Comparison of ENCODE assay signal across 22 mouse cellular contexts in the genomic region with DNA sequence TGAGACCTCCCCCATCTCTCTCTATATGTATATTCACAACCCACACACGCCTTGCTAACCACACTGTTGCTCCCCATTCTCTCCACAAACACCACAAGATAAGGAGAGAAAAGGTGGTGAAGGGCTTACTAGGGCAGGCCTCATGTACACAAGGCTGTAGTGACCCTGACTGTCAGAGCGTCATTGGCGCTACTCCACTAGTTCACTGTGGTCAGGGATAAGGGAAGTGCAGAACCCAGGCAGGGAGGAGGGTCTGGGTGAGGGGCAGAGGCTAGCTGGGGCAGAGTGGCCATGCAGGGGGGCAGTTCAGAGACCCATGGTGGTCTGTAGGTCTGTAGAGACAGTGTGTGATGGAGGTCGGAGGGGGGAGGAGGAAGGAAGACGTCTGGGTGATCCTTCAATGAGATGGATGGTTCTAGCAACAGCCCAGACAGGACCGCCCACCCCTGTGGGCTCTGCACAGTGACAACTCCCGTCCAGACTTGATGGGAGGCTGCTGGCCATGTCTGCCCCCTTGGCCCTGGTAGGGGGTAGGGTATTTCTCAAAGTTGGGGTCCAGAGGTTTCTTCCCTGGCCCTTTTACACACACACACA.
A peak's percentile ranks its signal among the peaks of the same experiment; 100 is the strongest.
DNase-seq lines count a peak whose midpoint lies in the region; ATAC-seq and TF ChIP-seq lines count a peak whose summit lies in the region.
"Had no signal": no experiment of that assay in that cellular context is flagged by ENCODE, and none has a peak within 500 bp of the region (broad histone marks: within the 10 kb centered on the region; RNA-seq: fewer than 3 reads in every experiment).

No protein-coding gene starts in this region.

- TF ChIP-seq POLR2A in heart, adult 2 months (IDR thresholded peaks at IDR 0.05; ENCODE audit: insufficient read depth, low read depth, low read length), result no peak

- intact Hi-C loops in heart, adult 2 months (cut with DNase I), result no loop called here

- no peak overlapping the region for H3K9ac ChIP-seq in heart, embryonic 11.5 days (ENCODE audit: low read depth, low read length)
- H3K9ac ChIP-seq in heart, adult 2 months (ENCODE audit: low read depth, low read length), result no peak overlapping the region
- H3K9ac ChIP-seq: forebrain, embryonic 13.5 days; intestine, embryonic 15.5 days; liver, embryonic 15.5 days; lung, embryonic 15.5 days had no signal

- no peak overlapping the region for H3K4me2 ChIP-seq in heart, embryonic 11.5 days
- H3K4me2 ChIP-seq: forebrain, embryonic 13.5 days; intestine, embryonic 15.5 days; liver, embryonic 15.5 days; lung, embryonic 15.5 days had no signal

- peak; percentile 70 for DNase-seq in adrenal gland, adult 2 months
- no peak for DNase-seq in adrenal gland, adult 18-20 months (ENCODE audit: low spot score in 2 of 2)
- peak; percentile 81 for DNase-seq in heart, adult 11 months
- DNase-seq in heart, adult 2 months, result no peak
- DNase-seq: cerebellum, adult 18-20 months; cerebellum, postnatal 10 days; gastrocnemius, postnatal 25 days; heart, postnatal 14 days; kidney, adult 2 months; liver; midbrain, embryonic 14.5 days; spleen, adult 18-20 months; thymus, postnatal 14 days had no signal

- ATAC-seq in heart, embryonic 11.5 days (replicated peaks; ENCODE audit: insufficient number of reproducible peaks, low FRiP score, low TSS enrichment), result no peak
- ATAC-seq in megakaryocyte, adult 5-6 weeks (ENCODE audit: poor library complexity, severe bottlenecking), result no peak
- ATAC-seq: forebrain, embryonic 13.5 days; hindbrain, postnatal 0 days; intestine, embryonic 15.5 days had no signal

- TF ChIP-seq EP300 in heart, adult 2 months (IDR thresholded peaks at IDR 0.05; ENCODE audit: insufficient read depth, low read depth, low read length), result no peak

- H3K4me1 ChIP-seq in heart, embryonic 11.5 days (ENCODE audit: control insufficient read depth, insufficient read depth, low read length), result peaks cover 13% of the 10 kb centered on the region
- peaks cover 21% of the 10 kb centered on the region for H3K4me1 ChIP-seq in megakaryocyte, embryonic 14.5 days
- H3K4me1 ChIP-seq in heart, adult 2 months (ENCODE audit: control insufficient read depth, insufficient read depth, low read length), result no peaks in the 10 kb centered on the region
- H3K4me1 ChIP-seq: liver, embryonic 15.5 days had no signal

- no peak overlapping the region for H3K4me3 ChIP-seq in heart, embryonic 11.5 days (ENCODE audit: low read depth, low read length)
- peak overlapping the region; percentile 33 for H3K4me3 ChIP-seq in megakaryocyte, embryonic 14.5 days (replicated peaks)
- H3K4me3 ChIP-seq in heart, adult 2 months, result no peak overlapping the region
- H3K4me3 ChIP-seq: forebrain, embryonic 13.5 days; intestine, embryonic 15.5 days; liver, embryonic 15.5 days; lung, embryonic 15.5 days had no signal

- no peaks in the 10 kb centered on the region for H3K9me3 ChIP-seq in heart, embryonic 11.5 days (replicated peaks; ENCODE audit: control insufficient read depth, low read length)
- H3K9me3 ChIP-seq in megakaryocyte, embryonic 14.5 days, result no peaks in the 10 kb centered on the region
- H3K9me3 ChIP-seq: forebrain, embryonic 13.5 days; G1E; intestine, embryonic 15.5 days; liver, embryonic 15.5 days; lung, embryonic 15.5 days had no signal

- H3K79me2 ChIP-seq in heart, adult 2 months (replicated peaks; ENCODE audit: control insufficient read depth, insufficient read depth, low read length), result no peaks in the 10 kb centered on the region

- H3K27me3 ChIP-seq in heart, embryonic 11.5 days (ENCODE audit: control insufficient read depth, insufficient read depth, low read length), result peaks cover 38% of the 10 kb centered on the region
- peaks cover 89% of the 10 kb centered on the region for H3K27me3 ChIP-seq in megakaryocyte, embryonic 14.5 days (replicated peaks)
- no peaks in the 10 kb centered on the region for H3K27me3 ChIP-seq in heart, adult 2 months (ENCODE audit: control insufficient read depth, insufficient read depth, low read length)

- TF ChIP-seq CTCF in heart, adult 2 months (IDR thresholded peaks at IDR 0.05), result no peak

- 32% methylated on average over 7 of the region's 7 CpGs for WGBS in heart, embryonic 11.5 days (ENCODE audit: insufficient replicate concordance)
- WGBS in heart, adult 2 months, result 50% methylated on average over 7 of the region's 7 CpGs

- no peak overlapping the region for H3K27ac ChIP-seq in heart, embryonic 11.5 days (ENCODE audit: low read depth, low read length)
- H3K27ac ChIP-seq in heart, adult 2 months, result no peak overlapping the region
- H3K27ac ChIP-seq: forebrain, embryonic 13.5 days; hindbrain, postnatal 0 days; intestine, embryonic 15.5 days; liver, embryonic 15.5 days; lung, embryonic 15.5 days had no signal

- H3K36me3 ChIP-seq in heart, embryonic 11.5 days (ENCODE audit: control insufficient read depth, insufficient read depth, low read length), result no peaks in the 10 kb centered on the region
- no peaks in the 10 kb centered on the region for H3K36me3 ChIP-seq in megakaryocyte, embryonic 14.5 days (replicated peaks; ENCODE audit: low read length)
- H3K36me3 ChIP-seq in heart, adult 2 months (ENCODE audit: control insufficient read depth, insufficient read depth, low read length), result no peaks in the 10 kb centered on the region
- H3K36me3 ChIP-seq: G1E; intestine, embryonic 15.5 days; liver, embryonic 15.5 days; lung, embryonic 15.5 days had no signal

Comparison
In these comparisons a context has a peak if more than half of its experiments do, and no peak if none do; other contexts are left out.
1. DNase-seq: peak in adrenal gland, adult 2 months (single experiment) and heart, adult 11 months (single experiment); none in adrenal gland, adult 18-20 months (0 of 2) and heart, adult 2 months (0 of 2).